Mouse (Mus musculus) lung, postnatal 0 days (tissue): ENCODE data around the gene Cdc42bpa.

ENCODE experiments used
- CTCF ChIP-seq: IDR thresholded peaks from 2 replicates; pipeline ENCODE4 v1.5.1; 2016; ENCODE audit warnings: antibody characterized with exemption, mild to moderate bottlenecking
- EP300 ChIP-seq: IDR thresholded peaks from 2 replicates; pipeline ENCODE4 v1.6.1; 2016; ENCODE audit warnings: antibody characterized with exemption, mild to moderate bottlenecking, control low read depth

GRCm38 (mm10) chr1:180128077-180128792 is 168.0 kb downstream of the Cdc42bpa start:
- TF ChIP-seq CTCF: no peak
- no peak for TF ChIP-seq EP300
